Mouse (Mus musculus): ENCODE data around the gene Tceal9. TPM values are rescaled to one million over a fixed set of nuclear protein-coding genes. Genes with fewer than 3 reads are reported as not detected.
"Not testable (repeated sequence)": the region's sequence is repeated elsewhere in the genome, so short reads cannot be mapped to it uniquely, and the experiment has no call there.

The Tceal9 gene
- polyA plus RNA-seq (2016; fragmentation: Nextera tagmentation; extraction: Ambion mirVana): 543 and 559 TPM in 2 replicates

- Histone ChIP-seq H3K27ac (ENCODE audit: poor library complexity, severe bottlenecking) (peak within 1 kb of the TSS; percentile 87), H3K4me3 (peak within 1 kb of the TSS; percentile 72), H3K4me2 (peak within 1 kb of the TSS; percentile 72), H3K9me3 (replicated peaks) (no peaks in the 10 kb centered on the region), H3K4me1 (replicated peaks) (0 out of 2 replicates have a peak, but pooled peaks cover 6% of the 10 kb centered on the region), H3K9ac (peak within 1 kb of the TSS; percentile 93), H3K36me3 (peaks cover 12% of the 10 kb centered on the region), H3K27me3 (replicated peaks) (no peaks in the 10 kb centered on the region)
- peak; percentile 92 for ATAC-seq (ENCODE audit: insufficient number of reproducible peaks, low FRiP score)
- 19% methylated on average over 20 of the region's 20 CpGs for WGBS
These were observed at the start of gene Tceal9 for GRCm38 (mm10) chrX:136244574-136245229. Gene Tceal9, plus strand, starts transcription at chrX:136245079.

- WGBS: 76% methylated on average over 16 of the region's 16 CpGs
- no peak overlapping the region for H3K4me3 ChIP-seq
- no peaks in the 10 kb centered on the region for H3K27me3 ChIP-seq (replicated peaks)
- H3K4me2 ChIP-seq: no peak overlapping the region
- no peak overlapping the region for H3K9ac ChIP-seq
- no peaks in the 10 kb centered on the region for H3K4me1 ChIP-seq (replicated peaks)
- no peaks in the 10 kb centered on the region for H3K9me3 ChIP-seq (replicated peaks)
- H3K27ac ChIP-seq (ENCODE audit: poor library complexity, severe bottlenecking): no peak overlapping the region
- no peak for ATAC-seq (ENCODE audit: insufficient number of reproducible peaks, low FRiP score)
- no peaks in the 10 kb centered on the region for H3K36me3 ChIP-seq
These were observed 49.5 kb upstream of the Tceal9 start for GRCm38 (mm10) chrX:136195193-136195944.

- no peaks in the 10 kb centered on the region for H3K36me3 ChIP-seq
- no peak overlapping the region for H3K4me3 ChIP-seq
- H3K27ac ChIP-seq (ENCODE audit: poor library complexity, severe bottlenecking): no peak overlapping the region
- no peaks in the 10 kb centered on the region for H3K4me1 ChIP-seq (replicated peaks)
- ATAC-seq (ENCODE audit: insufficient number of reproducible peaks, low FRiP score): no peak
- H3K9ac ChIP-seq: no peak overlapping the region
- WGBS: 53% methylated on average over 1 of the region's 1 CpGs
- H3K9me3 ChIP-seq (replicated peaks): no peaks in the 10 kb centered on the region
- H3K27me3 ChIP-seq (replicated peaks): no peaks in the 10 kb centered on the region
- H3K4me2 ChIP-seq: no peak overlapping the region
These were observed 48.0 kb upstream of the Tceal9 start for GRCm38 (mm10) chrX:136196873-136197272.

- peak overlapping the region; percentile 65 for H3K4me2 ChIP-seq
- peak overlapping the region; percentile 30; the same call in 1 of the 2 replicates for H3K9ac ChIP-seq
- H3K36me3 ChIP-seq: no peaks in the 10 kb centered on the region
- peak overlapping the region; percentile 47 for H3K4me3 ChIP-seq
- 17% methylated on average over 7 of the region's 7 CpGs for WGBS
- no peaks in the 10 kb centered on the region for H3K9me3 ChIP-seq (replicated peaks)
- no peak for ATAC-seq (ENCODE audit: insufficient number of reproducible peaks, low FRiP score)
- H3K27me3 ChIP-seq (replicated peaks): no peaks in the 10 kb centered on the region
- no peak overlapping the region; the same call in 1 of the 2 replicates for H3K27ac ChIP-seq (ENCODE audit: poor library complexity, severe bottlenecking)
- H3K4me1 ChIP-seq (replicated peaks): no peaks in the 10 kb centered on the region
These were observed 41.6 kb upstream of the Tceal9 start for GRCm38 (mm10) chrX:136203257-136203656.

GRCm38 (mm10) chrX:136203664-136204066, 41.2 kb upstream of the Tceal9 start, which contains the start of gene Tceal5:
Gene Tceal5, minus strand, starts transcription at chrX:136203876.
- no peaks in the 10 kb centered on the region for H3K36me3 ChIP-seq
- no peak within 1 kb of the TSS; the same call in 1 of the 2 replicates for H3K27ac ChIP-seq (ENCODE audit: poor library complexity, severe bottlenecking)
- H3K9me3 ChIP-seq (replicated peaks): no peaks in the 10 kb centered on the region
- H3K9ac ChIP-seq: peak within 1 kb of the TSS; percentile 30
- H3K4me1 ChIP-seq (replicated peaks): no peaks in the 10 kb centered on the region
- ATAC-seq (ENCODE audit: insufficient number of reproducible peaks, low FRiP score): peak; percentile 72
- no peaks in the 10 kb centered on the region for H3K27me3 ChIP-seq (replicated peaks)
- peak within 1 kb of the TSS; percentile 65 for H3K4me2 ChIP-seq
- 15% methylated on average over 9 of the region's 9 CpGs for WGBS
- peak within 1 kb of the TSS; percentile 47 for H3K4me3 ChIP-seq

GRCm38 (mm10) chrX:136204406-136204805, 40.5 kb upstream of the Tceal9 start:
- Histone ChIP-seq H3K4me1 (replicated peaks) (no peaks in the 10 kb centered on the region), H3K36me3 (no peaks in the 10 kb centered on the region), H3K4me3 (no peak overlapping the region), H3K4me2 (no peak overlapping the region), H3K9me3 (replicated peaks) (no peaks in the 10 kb centered on the region), H3K9ac (no peak overlapping the region), H3K27ac (ENCODE audit: poor library complexity, severe bottlenecking) (no peak overlapping the region), H3K27me3 (replicated peaks) (no peaks in the 10 kb centered on the region)
- no peak for ATAC-seq (ENCODE audit: insufficient number of reproducible peaks, low FRiP score)
- WGBS: 77% methylated on average over 6 of the region's 6 CpGs

- Histone ChIP-seq H3K36me3 (no peaks in the 10 kb centered on the region), H3K4me1 (replicated peaks) (no peaks in the 10 kb centered on the region), H3K9me3 (replicated peaks) (no peaks in the 10 kb centered on the region), H3K4me3 (no peak overlapping the region), H3K4me2 (no peak overlapping the region), H3K9ac (no peak overlapping the region), H3K27me3 (replicated peaks) (no peaks in the 10 kb centered on the region), H3K27ac (ENCODE audit: poor library complexity, severe bottlenecking) (no peak overlapping the region)
- no peak for ATAC-seq (ENCODE audit: insufficient number of reproducible peaks, low FRiP score)
- WGBS: 51% methylated on average over 2 of the region's 2 CpGs
These were observed 31.5 kb upstream of the Tceal9 start for GRCm38 (mm10) chrX:136213396-136213795.

- 30% methylated on average over 24 of the region's 67 CpGs for WGBS
- peak within 1 kb of the TSS; percentile 70; the same call in 1 of the 2 replicates for H3K9ac ChIP-seq
- not testable (repeated sequence) for H3K36me3 ChIP-seq; H3K4me1 ChIP-seq (replicated peaks); H3K9me3 ChIP-seq (replicated peaks); H3K27me3 ChIP-seq (replicated peaks)
- ATAC-seq (ENCODE audit: insufficient number of reproducible peaks, low FRiP score): peak; percentile 91
- H3K4me3 ChIP-seq: peak within 1 kb of the TSS; percentile 54
- peak within 1 kb of the TSS; percentile 75; the same call in 1 of the 2 replicates for H3K27ac ChIP-seq (ENCODE audit: poor library complexity, severe bottlenecking)
- peak within 1 kb of the TSS; percentile 63 for H3K4me2 ChIP-seq
These were observed 29.9 kb upstream of the Tceal9 start, which contains the start of the genes Tceal7 and Bex1 for GRCm38 (mm10) chrX:136214729-136215677. Gene Tceal7, plus strand, starts transcription at chrX:136214779. Gene Bex1, minus strand, starts transcription at chrX:136215513.

- 41% methylated on average over 1 of the region's 1 CpGs for WGBS
- H3K4me2 ChIP-seq: no peak overlapping the region
- no peaks in the 10 kb centered on the region for H3K9me3 ChIP-seq (replicated peaks)
- no peaks in the 10 kb centered on the region for H3K27me3 ChIP-seq (replicated peaks)
- peak overlapping the region; percentile 75; the same call in 1 of the 2 replicates for H3K27ac ChIP-seq (ENCODE audit: poor library complexity, severe bottlenecking)
- no peak for ATAC-seq (ENCODE audit: insufficient number of reproducible peaks, low FRiP score)
- no peaks in the 10 kb centered on the region for H3K36me3 ChIP-seq
- no peaks in the 10 kb centered on the region for H3K4me1 ChIP-seq (replicated peaks)
- no peak overlapping the region for H3K4me3 ChIP-seq
- H3K9ac ChIP-seq: no peak overlapping the region
These were observed 28.6 kb upstream of the Tceal9 start for GRCm38 (mm10) chrX:136216303-136216702.

- no peak overlapping the region for H3K27ac ChIP-seq (ENCODE audit: poor library complexity, severe bottlenecking)
- no peaks in the 10 kb centered on the region for H3K36me3 ChIP-seq
- H3K9ac ChIP-seq: no peak overlapping the region
- H3K4me2 ChIP-seq: no peak overlapping the region
- no peaks in the 10 kb centered on the region for H3K27me3 ChIP-seq (replicated peaks)
- no peak overlapping the region for H3K4me3 ChIP-seq
- no peaks in the 10 kb centered on the region for H3K9me3 ChIP-seq (replicated peaks)
- WGBS: 35% methylated on average over 6 of the region's 6 CpGs
- no peaks in the 10 kb centered on the region for H3K4me1 ChIP-seq (replicated peaks)
- no peak for ATAC-seq (ENCODE audit: insufficient number of reproducible peaks, low FRiP score)
These were observed 21.2 kb upstream of the Tceal9 start for GRCm38 (mm10) chrX:136223714-136224113.
